Mouse (Mus musculus): ENCODE data around the gene Slc30a2. TPM values are rescaled to one million over a fixed set of nuclear protein-coding genes. Genes with fewer than 3 reads are reported as not detected.

Gene Slc30a2
- polyA plus RNA-seq, 1 experiment from 2014 or later = 1.1 TPM

DNA sequence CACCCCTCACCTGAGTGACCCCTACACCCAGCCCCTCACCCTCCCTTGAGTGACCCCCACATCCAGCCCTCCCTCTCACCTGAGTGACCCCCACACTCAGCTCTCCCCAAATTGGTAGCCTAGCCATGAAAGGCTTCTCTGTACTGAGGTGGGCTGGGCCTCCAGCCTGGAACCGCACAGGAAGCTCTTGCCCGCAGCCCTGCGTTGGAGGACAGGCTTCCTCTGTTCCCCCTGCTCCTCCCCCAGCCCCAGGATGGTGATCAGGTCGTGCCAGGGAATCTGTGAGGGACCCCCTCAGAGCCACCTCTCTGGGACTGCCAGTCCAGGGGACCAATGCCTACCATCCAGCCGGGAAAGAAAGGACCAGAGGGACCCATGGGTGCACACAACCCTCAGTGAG, 22.3 kb downstream of the Slc30a2 start:
- no peak overlapping the region for H3K27ac ChIP-seq (ENCODE audit: low read length)
- H3K4me1 ChIP-seq (ENCODE audit: insufficient read depth, low read depth, low read length) = no peaks in the 10 kb centered on the region
- no peak overlapping the region for H3K9ac ChIP-seq (replicated peaks; ENCODE audit: low read depth)
- WGBS = 23% methylated on average over 5 of the region's 5 CpGs
- DNase-seq (ENCODE audit: low spot score) (no peak), ATAC-seq (no peak)
- H3K4me2 ChIP-seq (replicated peaks; ENCODE audit: low read depth, low read length) = no peak overlapping the region
- no peak overlapping the region for H3K4me3 ChIP-seq (ENCODE audit: low read depth, low read length)
- TF ChIP-seq CTCF (IDR thresholded peaks at IDR 0.05) (no peak), EP300 (IDR thresholded peaks at IDR 0.05) (no peak)
- no peaks in the 10 kb centered on the region for H3K9me3 ChIP-seq (ENCODE audit: low read length)
- H3K27me3 ChIP-seq (replicated peaks; ENCODE audit: insufficient read depth, low read length) = 0 out of 2 replicates have a peak, but pooled peaks cover 2% of the 10 kb centered on the region
- no peaks in the 10 kb centered on the region for H3K36me3 ChIP-seq (ENCODE audit: insufficient read depth, low read length)

DNA sequence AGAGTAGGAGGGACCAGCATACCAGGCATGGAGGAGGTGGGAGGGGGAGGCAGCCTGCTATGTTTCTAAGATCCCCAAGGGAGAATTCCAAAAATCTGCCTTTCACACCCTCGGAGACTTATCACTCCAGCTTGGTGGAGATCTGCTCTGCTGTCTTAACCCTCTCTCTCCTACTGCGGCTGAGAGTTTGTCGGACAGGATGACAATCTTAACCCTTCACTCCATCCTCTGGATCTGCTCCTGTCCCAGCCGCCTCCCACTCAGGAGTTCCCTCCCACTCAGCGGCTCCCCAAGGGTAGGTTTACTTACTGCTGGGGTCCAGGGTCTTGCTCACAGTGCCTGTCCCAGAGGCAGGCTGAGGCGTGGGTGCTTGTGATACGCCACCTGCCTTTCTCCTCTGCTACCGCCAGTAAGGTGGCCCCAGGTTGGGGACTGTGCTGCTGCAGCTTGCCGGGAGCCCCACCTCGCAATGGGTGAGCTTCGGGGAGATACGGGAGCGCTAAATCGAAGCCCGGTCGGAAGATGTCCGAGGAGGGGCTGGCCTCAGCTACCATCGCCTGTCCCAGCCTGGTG, 27.8 kb downstream of the Slc30a2 start:
- Histone ChIP-seq H3K9ac (replicated peaks; ENCODE audit: low read depth) (no peak overlapping the region), H3K27ac (ENCODE audit: low read length) (no peak overlapping the region), H3K4me3 (ENCODE audit: low read depth, low read length) (peak overlapping the region; percentile 22; the same call in 1 of the 2 replicates), H3K9me3 (ENCODE audit: low read length) (no peaks in the 10 kb centered on the region), H3K4me2 (replicated peaks; ENCODE audit: low read depth, low read length) (peak overlapping the region; percentile 81), H3K36me3 (ENCODE audit: insufficient read depth, low read length) (no peaks in the 10 kb centered on the region), H3K4me1 (ENCODE audit: insufficient read depth, low read depth, low read length) (peaks cover 7% of the 10 kb centered on the region), H3K27me3 (replicated peaks; ENCODE audit: insufficient read depth, low read length) (peaks cover 16% of the 10 kb centered on the region)
- peak; percentile 9 for ATAC-seq
- TF ChIP-seq CTCF (IDR thresholded peaks at IDR 0.05) = 0 out of 2 replicates have a peak, but pooled peaks have one; percentile 1
- TF ChIP-seq EP300 (IDR thresholded peaks at IDR 0.05) = no peak
- WGBS = 2% methylated on average over 17 of the region's 18 CpGs
- no peak for DNase-seq (ENCODE audit: low spot score)

DNA sequence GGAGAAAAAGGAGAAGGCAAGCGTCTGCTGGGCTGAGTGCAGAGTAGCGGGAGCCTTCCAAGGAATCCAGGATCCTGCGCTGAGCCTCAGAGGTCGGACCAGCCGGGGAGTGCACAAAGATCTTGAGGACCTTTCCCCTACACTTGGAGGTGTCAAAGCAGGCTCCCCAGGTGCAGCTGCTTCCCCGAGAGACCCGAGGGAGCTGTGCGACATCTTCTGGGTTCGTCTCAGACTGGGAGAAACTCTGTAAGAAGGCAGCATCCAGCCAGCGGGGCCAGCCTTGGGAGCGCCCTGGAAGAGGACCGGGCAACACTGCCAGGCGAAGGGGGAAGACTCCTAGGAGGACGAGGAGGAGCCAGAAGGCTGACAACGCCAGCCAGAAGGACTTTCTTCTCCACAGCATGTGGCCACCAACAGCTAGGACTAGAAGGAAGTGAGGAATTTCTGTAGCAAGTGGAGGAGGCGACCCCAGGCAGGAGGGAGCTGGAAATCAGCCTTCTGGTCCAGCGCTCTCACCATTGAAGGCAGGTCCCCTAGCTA, 28.4 kb downstream of the Slc30a2 start:
- H3K9ac ChIP-seq (replicated peaks; ENCODE audit: low read depth) = no peak overlapping the region
- TF ChIP-seq CTCF (IDR thresholded peaks at IDR 0.05) (no peak), EP300 (IDR thresholded peaks at IDR 0.05) (no peak)
- ATAC-seq (no peak), DNase-seq (ENCODE audit: low spot score) (no peak)
- no peak overlapping the region for H3K27ac ChIP-seq (ENCODE audit: low read length)
- no peaks in the 10 kb centered on the region for H3K9me3 ChIP-seq (ENCODE audit: low read length)
- H3K4me1 ChIP-seq (ENCODE audit: insufficient read depth, low read depth, low read length) = peaks cover 7% of the 10 kb centered on the region
- H3K4me3 ChIP-seq (ENCODE audit: low read depth, low read length) = peak overlapping the region; percentile 22; the same call in 1 of the 2 replicates
- H3K27me3 ChIP-seq (replicated peaks; ENCODE audit: insufficient read depth, low read length) = peaks cover 16% of the 10 kb centered on the region
- H3K4me2 ChIP-seq (replicated peaks; ENCODE audit: low read depth, low read length) = peak overlapping the region; percentile 81
- under 1% methylated on average over 17 of the region's 17 CpGs for WGBS
- H3K36me3 ChIP-seq (ENCODE audit: insufficient read depth, low read length) = no peaks in the 10 kb centered on the region

DNA sequence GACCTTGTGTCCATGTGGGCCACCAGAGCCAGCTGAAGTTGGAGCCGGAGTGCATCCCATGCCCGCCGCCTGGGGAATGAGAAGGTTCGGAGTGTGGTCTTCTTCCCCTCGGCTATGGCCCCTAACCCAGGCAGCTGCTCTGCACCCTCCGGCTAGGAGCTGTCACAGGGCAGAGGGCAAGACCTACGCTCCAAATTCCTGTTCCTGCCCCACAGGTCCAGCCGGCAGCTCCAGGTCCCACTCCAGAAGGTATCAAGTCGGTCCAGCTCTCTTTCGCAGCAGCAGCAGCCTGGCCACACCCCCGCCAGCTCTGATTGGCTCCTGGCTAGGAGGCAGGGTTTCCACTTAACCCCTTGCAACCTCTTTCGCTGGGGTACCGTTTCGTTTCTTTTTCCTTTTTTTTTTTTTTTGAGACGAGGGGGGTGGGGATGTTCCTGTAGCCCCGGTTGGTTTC, 29.3 kb downstream of the Slc30a2 start:
- H3K4me3 ChIP-seq (ENCODE audit: low read depth, low read length) = peak overlapping the region; percentile 41
- no peak for TF ChIP-seq EP300 (IDR thresholded peaks at IDR 0.05)
- TF ChIP-seq CTCF (IDR thresholded peaks at IDR 0.05) = no peak
- WGBS = 0% methylated on average over 15 of the region's 16 CpGs
- no peaks in the 10 kb centered on the region for H3K9me3 ChIP-seq (ENCODE audit: low read length)
- DNase-seq (ENCODE audit: low spot score) (peak; percentile 84), ATAC-seq (peak; percentile 86)
- H3K4me2 ChIP-seq (replicated peaks; ENCODE audit: low read depth, low read length) = peak overlapping the region; percentile 81
- H3K27me3 ChIP-seq (replicated peaks; ENCODE audit: insufficient read depth, low read length) = peaks cover 16% of the 10 kb centered on the region
- no peak overlapping the region for H3K27ac ChIP-seq (ENCODE audit: low read length)
- H3K9ac ChIP-seq (replicated peaks; ENCODE audit: low read depth) = no peak overlapping the region
- no peaks in the 10 kb centered on the region for H3K36me3 ChIP-seq (ENCODE audit: insufficient read depth, low read length)
- H3K4me1 ChIP-seq (ENCODE audit: insufficient read depth, low read depth, low read length) = peaks cover 7% of the 10 kb centered on the region

DNA sequence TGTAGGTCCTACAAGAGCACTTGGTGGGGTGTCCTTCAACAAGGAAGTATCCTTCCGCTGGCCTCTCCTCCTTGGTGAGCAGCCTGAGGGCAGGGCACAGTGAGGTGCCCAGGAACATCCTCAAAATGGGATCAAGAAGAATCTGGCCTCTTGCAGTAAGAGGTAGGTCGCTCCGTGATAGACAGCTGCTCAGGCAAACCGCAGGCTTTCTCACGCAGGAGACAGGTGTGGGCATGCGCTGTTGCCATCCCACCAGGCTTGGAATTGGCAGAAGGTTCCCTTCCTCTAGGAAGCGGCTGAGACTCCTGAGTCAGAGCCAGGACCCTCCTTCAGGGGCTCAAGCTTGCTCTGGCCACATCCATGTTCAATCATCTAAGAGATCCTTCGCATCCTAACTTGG, 30.3 kb downstream of the Slc30a2 start:
- Histone ChIP-seq H3K36me3 (ENCODE audit: insufficient read depth, low read length) (no peaks in the 10 kb centered on the region), H3K27me3 (replicated peaks; ENCODE audit: insufficient read depth, low read length) (peaks cover 16% of the 10 kb centered on the region), H3K4me1 (ENCODE audit: insufficient read depth, low read depth, low read length) (peaks cover 7% of the 10 kb centered on the region), H3K4me2 (replicated peaks; ENCODE audit: low read depth, low read length) (no peak overlapping the region), H3K4me3 (ENCODE audit: low read depth, low read length) (no peak overlapping the region), H3K9ac (replicated peaks; ENCODE audit: low read depth) (no peak overlapping the region), H3K27ac (ENCODE audit: low read length) (no peak overlapping the region), H3K9me3 (ENCODE audit: low read length) (no peaks in the 10 kb centered on the region)
- DNase-seq (ENCODE audit: low spot score) = no peak
- TF ChIP-seq CTCF (IDR thresholded peaks at IDR 0.05) (no peak), EP300 (IDR thresholded peaks at IDR 0.05) (no peak)
- 81% methylated on average over 6 of the region's 8 CpGs for WGBS
- no peak for ATAC-seq

DNA sequence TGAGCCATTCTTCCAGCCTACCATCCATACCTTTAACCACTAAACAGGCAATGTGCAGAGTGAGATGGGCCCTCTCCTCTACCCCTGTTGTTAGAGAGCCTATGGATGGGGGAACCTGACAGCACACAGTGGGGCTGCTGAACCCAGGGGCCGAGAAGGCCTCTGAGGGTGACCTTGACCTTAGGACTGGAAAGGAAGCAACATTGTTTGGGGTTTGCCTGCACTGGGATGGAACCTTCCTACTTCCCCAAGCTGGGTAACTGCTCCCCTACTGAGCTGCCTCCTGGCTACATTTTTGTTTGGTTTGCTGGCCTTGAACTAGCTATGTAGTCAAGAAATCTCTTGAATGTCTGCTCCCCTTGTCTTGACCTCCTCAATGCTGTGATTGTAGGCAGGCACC, 31.3 kb downstream of the Slc30a2 start:
- WGBS = 50% methylated on average over 1 of the region's 1 CpGs
- H3K27me3 ChIP-seq (replicated peaks; ENCODE audit: insufficient read depth, low read length) = peaks cover 16% of the 10 kb centered on the region
- no peaks in the 10 kb centered on the region for H3K36me3 ChIP-seq (ENCODE audit: insufficient read depth, low read length)
- H3K9me3 ChIP-seq (ENCODE audit: low read length) = no peaks in the 10 kb centered on the region
- ATAC-seq = no peak
- no peak overlapping the region for H3K9ac ChIP-seq (replicated peaks; ENCODE audit: low read depth)
- no peak overlapping the region for H3K4me2 ChIP-seq (replicated peaks; ENCODE audit: low read depth, low read length)
- no peak overlapping the region for H3K27ac ChIP-seq (ENCODE audit: low read length)
- TF ChIP-seq CTCF (IDR thresholded peaks at IDR 0.05) (no peak), EP300 (IDR thresholded peaks at IDR 0.05) (no peak)
- peaks cover 7% of the 10 kb centered on the region for H3K4me1 ChIP-seq (ENCODE audit: insufficient read depth, low read depth, low read length)
- no peak for DNase-seq (ENCODE audit: low spot score)
- no peak overlapping the region for H3K4me3 ChIP-seq (ENCODE audit: low read depth, low read length)

Measured in lung, postnatal 0 days (tissue).